Mouse (Mus musculus) hindbrain, embryonic 12.5 days (tissue): Measurements from ENCODE around the gene Sh3pxd2b. TPM values are rescaled to one million over a fixed set of nuclear protein-coding genes. Genes with fewer than 3 reads are reported as not detected.

ENCODE experiments used
- ATAC-seq: fragments of 200-750 bp; cut with Nextera tagmentation; 2 replicates; pipeline ENCODE4 v1.8.0; 2017; ENCODE audit warnings: moderate TSS enrichment; ENCODE audit not compliant: low FRiP score
- H3K27ac ChIP-seq: fragments of 300-500 bp; sonication (generic); 2 replicates; pipeline ENCODE4 v1.5.1; 2016; ENCODE audit warnings: mild to moderate bottlenecking
- H3K27me3 ChIP-seq: fragments of 300-500 bp; sonication (generic); 2 replicates; pipeline ENCODE4 v1.6.1; 2016; ENCODE audit warnings: mild to moderate bottlenecking
- H3K36me3 ChIP-seq: fragments of 300-500 bp; sonication (generic); 2 replicates; pipeline ENCODE4 v1.6.1; 2016; ENCODE audit warnings: mild to moderate bottlenecking
- H3K4me1 ChIP-seq: fragments of 300-500 bp; sonication (generic); 2 replicates; pipeline ENCODE4 v1.6.1; 2016
- H3K4me2 ChIP-seq: fragments of 300-500 bp; sonication (generic); replicated peaks from 2 replicates; pipeline ENCODE4 v1.6.1; 2016; ENCODE audit warnings: mild to moderate bottlenecking
- H3K4me3 ChIP-seq: fragments of 300-500 bp; sonication (generic); 2 replicates; pipeline ENCODE4 v1.5.1; 2016; ENCODE audit warnings: mild to moderate bottlenecking
- H3K9ac ChIP-seq: fragments of 300-500 bp; sonication (generic); 2 replicates; pipeline ENCODE4 v1.6.1; 2016; ENCODE audit warnings: mild to moderate bottlenecking, moderate library complexity
- H3K9me3 ChIP-seq: fragments of 300-500 bp; sonication (generic); replicated peaks from 2 replicates; pipeline ENCODE4 v1.6.1; 2016; ENCODE audit warnings: mild to moderate bottlenecking
- WGBS: fragments of 180-500 bp; shearing (Covaris S2); methylation state at CpG from one replicate; pipeline ENCODE4 v1.1.7; 2016; 5-methylcytosine and 5-hydroxymethylcytosine counted together
- polyA plus RNA-seq: library from polyadenylated mRNA; unstranded; fragments of >200 nt; fragmentation: Nextera tagmentation; extraction: Ambion mirVana; gene quantifications from 2 replicates; pipeline ENCODE4 v1.2.1, GENCODE M21; 2016

Sh3pxd2b gene
- polyA plus RNA-seq, 1 experiment from 2014 or later: 29.5 TPM

GRCm38 (mm10) chr11:32384135-32384801 is 36.6 kb downstream of the Sh3pxd2b start:
- 37% methylated on average over 7 of the region's 7 CpGs for WGBS
- Histone ChIP-seq H3K27me3 (no peaks in the 10 kb centered on the region), H3K9me3 (no peaks in the 10 kb centered on the region), H3K4me3 (no peak overlapping the region), H3K4me2 (no peak overlapping the region), H3K27ac (peak overlapping the region; percentile 80), H3K9ac (no peak overlapping the region), H3K36me3 (peaks cover 53% of the 10 kb centered on the region), H3K4me1 (peaks cover 26% of the 10 kb centered on the region)
- ATAC-seq: peak; percentile 63; the same call in 1 of the 2 replicates

- Histone ChIP-seq H3K36me3 (peaks cover 47% of the 10 kb centered on the region), H3K4me2 (no peak overlapping the region), H3K27ac (no peak overlapping the region), H3K9ac (no peak overlapping the region), H3K4me1 (peaks cover 26% of the 10 kb centered on the region), H3K27me3 (no peaks in the 10 kb centered on the region), H3K9me3 (no peaks in the 10 kb centered on the region), H3K4me3 (no peak overlapping the region)
- no peak for ATAC-seq
- 96% methylated on average over 2 of the region's 2 CpGs for WGBS
Observed at GRCm38 (mm10) chr11:32386043-32386442, 38.4 kb downstream of the Sh3pxd2b start.

- Histone ChIP-seq H3K4me1 (peaks cover 15% of the 10 kb centered on the region), H3K9me3 (no peaks in the 10 kb centered on the region), H3K9ac (no peak overlapping the region), H3K27ac (no peak overlapping the region), H3K27me3 (no peaks in the 10 kb centered on the region), H3K4me2 (no peak overlapping the region), H3K36me3 (peaks cover 44% of the 10 kb centered on the region), H3K4me3 (no peak overlapping the region)
- ATAC-seq: no peak
- WGBS: 79% methylated on average over 2 of the region's 2 CpGs
Observed at GRCm38 (mm10) chr11:32388064-32388463, 40.4 kb downstream of the Sh3pxd2b start.

GRCm38 (mm10) chr11:32393095-32393494 is 45.5 kb downstream of the Sh3pxd2b start:
- Histone ChIP-seq H3K36me3 (peaks cover 60% of the 10 kb centered on the region), H3K4me1 (no peaks in the 10 kb centered on the region), H3K4me2 (no peak overlapping the region), H3K9me3 (no peaks in the 10 kb centered on the region), H3K4me3 (no peak overlapping the region), H3K27ac (no peak overlapping the region), H3K27me3 (no peaks in the 10 kb centered on the region), H3K9ac (no peak overlapping the region)
- 83% methylated on average over 2 of the region's 2 CpGs for WGBS
- no peak for ATAC-seq

DNA sequence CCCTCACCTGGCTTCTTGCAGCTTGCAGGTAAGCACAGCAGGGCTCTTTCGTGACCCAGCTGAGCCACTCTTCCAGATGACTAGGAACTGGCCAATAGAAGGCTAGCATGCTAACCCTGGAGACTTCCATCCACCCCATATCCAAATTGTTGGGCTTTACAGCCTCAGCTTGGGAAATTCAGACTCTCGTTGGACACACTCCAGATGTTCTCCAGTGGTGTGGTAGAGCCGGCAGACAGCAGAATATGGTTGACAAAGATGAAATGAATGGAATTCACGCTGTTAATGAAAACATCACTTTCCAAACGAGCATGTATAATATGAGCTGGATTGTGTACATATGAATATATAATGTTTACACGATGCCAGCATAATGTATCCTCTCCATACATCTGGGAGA is 48.2 kb downstream of the Sh3pxd2b start:
- Histone ChIP-seq H3K27ac (no peak overlapping the region), H3K4me3 (no peak overlapping the region), H3K36me3 (peaks cover 55% of the 10 kb centered on the region), H3K9me3 (no peaks in the 10 kb centered on the region), H3K27me3 (no peaks in the 10 kb centered on the region), H3K4me1 (no peaks in the 10 kb centered on the region), H3K4me2 (no peak overlapping the region), H3K9ac (no peak overlapping the region)
- WGBS: 88% methylated on average over 6 of the region's 6 CpGs
- ATAC-seq: no peak

DNA sequence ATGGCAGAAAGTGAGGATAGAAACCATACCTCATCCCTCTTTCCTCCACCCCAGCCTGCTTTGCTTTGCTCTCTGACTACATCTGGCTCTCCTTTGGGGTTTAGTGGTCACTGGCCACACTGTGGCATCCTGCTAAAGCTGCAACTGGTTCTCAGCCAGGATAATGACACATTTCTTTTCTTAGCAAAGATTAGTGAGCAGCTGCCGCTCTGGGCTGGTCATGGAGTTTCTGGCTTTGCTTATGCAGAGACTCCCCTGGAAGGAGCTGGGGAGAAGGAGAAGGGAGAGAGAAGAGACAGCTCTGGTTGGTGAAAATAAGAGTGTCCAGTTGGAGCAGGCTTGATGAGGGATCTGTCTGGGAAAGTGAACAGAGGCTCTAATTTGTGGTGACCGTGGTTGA is 50.8 kb downstream of the Sh3pxd2b start:
- H3K4me2 ChIP-seq: no peak overlapping the region
- H3K4me1 ChIP-seq: no peaks in the 10 kb centered on the region
- ATAC-seq: no peak
- WGBS: 88% methylated on average over 2 of the region's 2 CpGs
- no peak overlapping the region for H3K27ac ChIP-seq
- no peak overlapping the region for H3K9ac ChIP-seq
- H3K9me3 ChIP-seq: no peaks in the 10 kb centered on the region
- no peaks in the 10 kb centered on the region for H3K27me3 ChIP-seq
- H3K4me3 ChIP-seq: no peak overlapping the region
- peaks cover 61% of the 10 kb centered on the region for H3K36me3 ChIP-seq

DNA sequence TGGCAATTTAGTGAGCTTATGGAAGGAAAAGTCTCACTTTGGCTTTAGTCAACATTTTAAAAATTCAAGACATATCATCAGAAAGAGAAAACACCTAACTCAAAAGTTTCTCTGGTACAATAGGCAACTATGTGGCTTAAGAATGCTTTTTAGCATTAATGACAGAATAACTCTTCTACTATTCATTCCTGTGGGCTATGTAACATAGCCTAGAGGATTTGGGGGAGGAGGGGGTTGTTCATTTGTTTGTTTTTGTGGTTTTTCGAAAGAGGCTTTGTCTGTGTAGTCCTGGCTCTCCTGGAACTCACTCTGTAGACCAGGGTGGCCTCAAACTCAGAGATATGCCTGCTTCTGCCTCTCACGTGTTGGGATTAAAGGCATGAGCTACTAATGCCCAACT is 51.6 kb downstream of the Sh3pxd2b start:
- Histone ChIP-seq H3K9ac (no peak overlapping the region), H3K4me2 (no peak overlapping the region), H3K4me1 (no peaks in the 10 kb centered on the region), H3K27me3 (no peaks in the 10 kb centered on the region), H3K36me3 (peaks cover 53% of the 10 kb centered on the region), H3K27ac (no peak overlapping the region), H3K4me3 (no peak overlapping the region), H3K9me3 (no peaks in the 10 kb centered on the region)
- no peak for ATAC-seq
- 80% methylated on average over 2 of the region's 2 CpGs for WGBS

DNA sequence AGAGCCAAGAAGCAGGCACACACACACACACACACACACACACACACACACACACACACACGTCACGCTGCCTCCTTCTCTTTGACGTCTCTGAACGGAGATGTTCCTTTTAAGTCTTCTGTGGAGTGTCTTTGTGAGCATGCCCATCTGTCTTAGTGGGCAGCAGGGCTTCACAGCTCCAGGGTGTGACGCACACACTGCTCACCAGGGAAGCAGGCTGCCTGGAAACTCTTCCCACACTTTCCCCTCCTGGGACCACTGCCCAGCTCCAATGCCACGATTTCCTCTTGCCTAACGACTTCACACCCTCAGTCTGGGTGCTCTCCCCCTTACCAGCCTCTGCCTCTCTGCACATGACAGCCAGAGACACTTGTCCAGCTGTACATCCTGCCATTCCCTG is 55.1 kb downstream of the Sh3pxd2b start:
- no peak overlapping the region for H3K4me2 ChIP-seq
- no peak for ATAC-seq
- 76% methylated on average over 7 of the region's 7 CpGs for WGBS
- no peak overlapping the region for H3K27ac ChIP-seq
- no peaks in the 10 kb centered on the region for H3K27me3 ChIP-seq
- peaks cover 35% of the 10 kb centered on the region for H3K36me3 ChIP-seq
- H3K9me3 ChIP-seq: no peaks in the 10 kb centered on the region
- H3K4me1 ChIP-seq: peaks cover 8% of the 10 kb centered on the region
- H3K9ac ChIP-seq: no peak overlapping the region
- no peak overlapping the region for H3K4me3 ChIP-seq

DNA sequence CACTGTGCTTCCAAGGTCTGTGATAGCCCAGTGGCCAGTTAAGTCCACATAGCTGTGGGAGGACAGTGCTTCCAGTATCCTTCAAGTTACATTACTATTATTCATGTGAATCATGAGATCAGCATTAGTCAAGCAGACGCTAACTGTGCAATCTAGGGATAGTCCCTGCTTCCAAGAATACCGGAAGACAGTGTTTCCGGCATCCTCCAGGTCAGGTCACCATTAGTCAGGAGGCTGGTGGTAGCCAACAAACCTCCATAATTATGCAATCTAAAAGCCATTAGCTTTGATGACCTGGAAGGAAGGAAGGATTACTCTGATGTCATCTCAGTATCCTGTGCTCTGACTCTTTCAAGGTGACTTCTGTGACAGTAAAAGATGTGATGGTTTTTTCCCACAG is 57.1 kb downstream of the Sh3pxd2b start:
- WGBS: 94% methylated on average over 3 of the region's 3 CpGs
- Histone ChIP-seq H3K9ac (no peak overlapping the region), H3K4me3 (no peak overlapping the region), H3K4me2 (no peak overlapping the region), H3K27ac (no peak overlapping the region), H3K36me3 (peaks cover 47% of the 10 kb centered on the region), H3K9me3 (no peaks in the 10 kb centered on the region), H3K4me1 (peaks cover 8% of the 10 kb centered on the region), H3K27me3 (no peaks in the 10 kb centered on the region)
- ATAC-seq: no peak

DNA sequence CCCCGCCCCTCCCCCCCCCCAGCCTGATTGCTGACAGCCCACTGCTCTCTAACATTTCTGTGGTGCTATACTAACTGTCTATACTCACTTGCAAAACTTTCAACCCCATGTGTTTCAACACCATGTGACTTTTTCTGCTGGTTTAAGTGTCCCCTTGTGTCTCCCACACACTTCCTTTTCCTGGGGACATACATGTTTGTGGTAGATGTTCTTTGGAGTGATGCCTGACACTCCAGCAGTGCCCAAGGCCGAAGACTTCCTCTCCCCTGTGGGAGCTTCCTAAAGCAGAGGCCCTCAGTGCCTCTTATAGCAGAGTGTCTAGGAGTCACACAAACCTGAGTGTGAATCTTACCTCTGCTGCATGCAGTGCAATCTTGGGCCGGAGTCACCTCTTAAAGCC is 60.2 kb downstream of the Sh3pxd2b start:
- Histone ChIP-seq H3K4me1 (peaks cover 11% of the 10 kb centered on the region), H3K9ac (no peak overlapping the region), H3K36me3 (peaks cover 46% of the 10 kb centered on the region), H3K4me3 (no peak overlapping the region), H3K9me3 (no peaks in the 10 kb centered on the region), H3K4me2 (no peak overlapping the region), H3K27me3 (no peaks in the 10 kb centered on the region), H3K27ac (no peak overlapping the region)
- WGBS: 90% methylated on average over 3 of the region's 3 CpGs
- no peak for ATAC-seq

DNA sequence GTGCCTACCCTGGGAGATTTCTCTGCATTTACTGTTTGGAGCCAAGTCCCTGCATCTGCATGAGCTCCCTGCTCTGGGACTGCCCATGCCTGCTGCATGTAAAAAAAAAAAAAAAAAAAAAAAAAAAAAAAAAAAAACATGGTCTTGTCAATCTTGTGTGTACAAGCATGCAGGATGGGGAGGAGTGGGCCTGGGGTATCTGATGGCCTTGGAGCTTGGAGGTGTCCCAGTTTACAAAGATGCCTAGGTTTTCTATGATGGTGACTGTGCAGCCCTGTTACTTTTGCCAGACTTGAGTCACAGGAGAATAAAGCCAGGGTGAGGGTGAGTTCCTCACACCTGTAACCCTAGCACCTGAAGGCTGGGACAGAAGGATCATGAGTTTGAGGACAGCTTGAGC is 61.4 kb downstream of the Sh3pxd2b start:
- ATAC-seq: no peak
- no peaks in the 10 kb centered on the region for H3K27me3 ChIP-seq
- H3K9me3 ChIP-seq: no peaks in the 10 kb centered on the region
- H3K4me1 ChIP-seq: peaks cover 11% of the 10 kb centered on the region
- H3K27ac ChIP-seq: no peak overlapping the region
- H3K9ac ChIP-seq: no peak overlapping the region
- no peak overlapping the region for H3K4me2 ChIP-seq
- H3K36me3 ChIP-seq: peaks cover 56% of the 10 kb centered on the region
- H3K4me3 ChIP-seq: no peak overlapping the region

DNA sequence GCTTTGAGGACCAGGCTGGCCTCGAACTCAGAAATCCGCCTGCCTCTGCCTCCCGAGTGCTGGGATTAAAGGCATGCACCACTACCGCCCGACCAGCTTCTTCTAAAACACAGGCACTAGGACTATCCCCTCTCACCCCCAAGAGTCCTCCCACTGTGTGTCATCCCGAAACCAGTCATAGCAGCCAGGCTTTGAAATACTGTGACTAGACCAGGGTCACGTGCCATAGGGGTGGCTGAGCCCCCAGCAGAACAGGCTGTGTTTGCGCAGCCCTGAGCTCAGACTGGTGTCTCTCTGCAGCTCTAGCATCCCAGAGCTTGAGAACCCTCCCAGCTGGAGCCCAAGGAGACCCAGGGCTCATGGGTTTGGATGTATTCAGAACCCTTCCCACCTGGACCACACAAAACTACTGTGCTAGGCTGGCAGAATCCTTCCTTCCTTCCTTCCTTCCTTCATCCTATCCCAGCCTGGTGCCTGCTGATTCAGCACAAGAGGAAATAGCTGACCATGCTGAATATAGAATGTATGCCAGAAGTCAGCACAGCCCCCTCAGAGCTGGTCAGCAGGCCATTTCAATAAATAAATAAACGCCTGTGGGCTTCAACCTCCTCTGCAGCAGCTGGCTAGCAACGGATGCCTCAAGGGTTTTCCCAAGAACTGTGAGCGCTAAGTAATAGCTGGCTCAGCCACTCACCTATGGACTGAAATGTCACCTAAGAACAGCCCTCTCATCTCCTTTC is 62.4 kb downstream of the Sh3pxd2b start:
- ATAC-seq: no peak
- Histone ChIP-seq H3K36me3 (peaks cover 65% of the 10 kb centered on the region), H3K27ac (no peak overlapping the region), H3K27me3 (no peaks in the 10 kb centered on the region), H3K9ac (peak overlapping the region; percentile 18; the same call in 1 of the 2 replicates), H3K4me2 (no peak overlapping the region), H3K4me3 (no peak overlapping the region), H3K4me1 (peaks cover 6% of the 10 kb centered on the region), H3K9me3 (no peaks in the 10 kb centered on the region)
- 89% methylated on average over 11 of the region's 11 CpGs for WGBS

- no peak overlapping the region for H3K4me3 ChIP-seq
- H3K4me2 ChIP-seq: no peak overlapping the region
- WGBS: 81% methylated on average over 5 of the region's 5 CpGs
- H3K4me1 ChIP-seq: no peaks in the 10 kb centered on the region
- H3K36me3 ChIP-seq: peaks cover 90% of the 10 kb centered on the region
- no peaks in the 10 kb centered on the region for H3K9me3 ChIP-seq
- no peaks in the 10 kb centered on the region for H3K27me3 ChIP-seq
- H3K27ac ChIP-seq: no peak overlapping the region
- no peak for ATAC-seq
- H3K9ac ChIP-seq: no peak overlapping the region
Observed at GRCm38 (mm10) chr11:32420001-32420400, 72.4 kb downstream of the Sh3pxd2b start.
